Mouse (Mus musculus): Measurements from ENCODE around the gene Enpp5. TPM values are rescaled to one million over a fixed set of nuclear protein-coding genes. Genes with fewer than 3 reads are reported as not detected.

Enpp5 gene
- polyA plus RNA-seq, 1 experiment from 2014 or later: 10.0 TPM

GRCm38 (mm10) chr17:44134106-44134505 lies 55.5 kb downstream of the Enpp5 start:
- Histone ChIP-seq H3K27ac (ENCODE audit: low read depth, low read length) (no peak overlapping the region), H3K4me2 (no peak overlapping the region), H3K36me3 (ENCODE audit: control insufficient read depth, insufficient read depth, low read length) (no peaks in the 10 kb centered on the region), H3K4me1 (ENCODE audit: control insufficient read depth, insufficient read depth, low read length) (peaks cover 12% of the 10 kb centered on the region; the same call in 1 of the 2 replicates), H3K9ac (ENCODE audit: low read depth, low read length) (no peak overlapping the region), H3K9me3 (replicated peaks; ENCODE audit: control insufficient read depth, low read length) (no peaks in the 10 kb centered on the region), H3K4me3 (ENCODE audit: low read depth, low read length) (no peak overlapping the region), H3K27me3 (ENCODE audit: control insufficient read depth, insufficient read depth, low read length) (peaks cover 12% of the 10 kb centered on the region; the same call in 1 of the 2 replicates)
- WGBS (ENCODE audit: insufficient replicate concordance): 40% methylated on average over 6 of the region's 6 CpGs
- ATAC-seq (replicated peaks; ENCODE audit: insufficient number of reproducible peaks, low FRiP score, low TSS enrichment): no peak

GRCm38 (mm10) chr17:44134545-44134944 lies 55.9 kb downstream of the Enpp5 start:
- no peaks in the 10 kb centered on the region for H3K9me3 ChIP-seq (replicated peaks; ENCODE audit: control insufficient read depth, low read length)
- no peak overlapping the region for H3K27ac ChIP-seq (ENCODE audit: low read depth, low read length)
- no peaks in the 10 kb centered on the region for H3K36me3 ChIP-seq (ENCODE audit: control insufficient read depth, insufficient read depth, low read length)
- WGBS (ENCODE audit: insufficient replicate concordance): 69% methylated on average over 9 of the region's 9 CpGs
- no peak for ATAC-seq (replicated peaks; ENCODE audit: insufficient number of reproducible peaks, low FRiP score, low TSS enrichment)
- H3K4me1 ChIP-seq (ENCODE audit: control insufficient read depth, insufficient read depth, low read length): peaks cover 12% of the 10 kb centered on the region; the same call in 1 of the 2 replicates
- H3K9ac ChIP-seq (ENCODE audit: low read depth, low read length): no peak overlapping the region
- H3K27me3 ChIP-seq (ENCODE audit: control insufficient read depth, insufficient read depth, low read length): peaks cover 12% of the 10 kb centered on the region; the same call in 1 of the 2 replicates
- H3K4me3 ChIP-seq (ENCODE audit: low read depth, low read length): no peak overlapping the region
- H3K4me2 ChIP-seq: no peak overlapping the region

- H3K4me3 ChIP-seq (ENCODE audit: low read depth, low read length): no peak overlapping the region
Observed at GRCm38 (mm10) chr17:44136018-44136417, 57.4 kb downstream of the Enpp5 start.

More at GRCm38 (mm10) chr17:44136018-44136417, 57.4 kb downstream of the Enpp5 start:
- H3K4me2 ChIP-seq: peak overlapping the region; percentile 18
- peaks cover 12% of the 10 kb centered on the region; the same call in 1 of the 2 replicates for H3K4me1 ChIP-seq (ENCODE audit: control insufficient read depth, insufficient read depth, low read length)
- no peak overlapping the region for H3K27ac ChIP-seq (ENCODE audit: low read depth, low read length)
- H3K27me3 ChIP-seq (ENCODE audit: control insufficient read depth, insufficient read depth, low read length): peaks cover 12% of the 10 kb centered on the region; the same call in 1 of the 2 replicates
- H3K9ac ChIP-seq (ENCODE audit: low read depth, low read length): no peak overlapping the region
- H3K36me3 ChIP-seq (ENCODE audit: control insufficient read depth, insufficient read depth, low read length): no peaks in the 10 kb centered on the region
- no peak for ATAC-seq (replicated peaks; ENCODE audit: insufficient number of reproducible peaks, low FRiP score, low TSS enrichment)
- WGBS (ENCODE audit: insufficient replicate concordance): 29% methylated on average over 8 of the region's 8 CpGs
- no peaks in the 10 kb centered on the region for H3K9me3 ChIP-seq (replicated peaks; ENCODE audit: control insufficient read depth, low read length)

Other genes with a start within 250 kb of the Enpp5 start
- gene Enpp4, start 27.0 kb downstream of the Enpp5 start, polyA plus RNA-seq (2014; fragmentation: Nextera tagmentation; extraction: Ambion mirVana): 6.8 and 8.3 TPM in 2 replicates
- 5.8 and 7.4 TPM in 2 replicates for gene Clic5, start 109.8 kb downstream of the Enpp5 start, polyA plus RNA-seq (2014; fragmentation: Nextera tagmentation; extraction: Ambion mirVana)